Mouse (Mus musculus) adipocyte (in vitro differentiated cells): ENCODE data around the gene Cstl1.
A peak's percentile ranks its signal among the peaks of the same experiment; 100 is the strongest.
"Not testable (repeated sequence)": the region's sequence is repeated elsewhere in the genome, so short reads cannot be mapped to it uniquely, and the experiment has no call there.

ENCODE experiments used
- DNase-seq: peaks from one replicate; pipeline ENCODE4 v3.0.0-alpha.2; 2016; ENCODE audit warnings: low spot score

The Cstl1 gene

GRCm38 (mm10) chr2:148750058-148750457 lies at the start of gene Cstl1:
Gene Cstl1 (plus strand): TSS chr2:148750358.
- DNase-seq = no peak

- DNase-seq = peak; percentile 61
Measured at GRCm38 (mm10) chr2:148706409-148707201, 43.6 kb upstream of the Cstl1 start.

- no peak for DNase-seq
Measured at GRCm38 (mm10) chr2:148707202-148707530, 43.0 kb upstream of the Cstl1 start.

- no peak for DNase-seq
Measured at GRCm38 (mm10) chr2:148712326-148712725, 37.8 kb upstream of the Cstl1 start.

GRCm38 (mm10) chr2:148717072-148717471 lies 33.1 kb upstream of the Cstl1 start:
- no peak for DNase-seq

GRCm38 (mm10) chr2:148719271-148719995 lies 30.7 kb upstream of the Cstl1 start:
- no peak for DNase-seq

GRCm38 (mm10) chr2:148731614-148732326 lies 18.4 kb upstream of the Cstl1 start:
- peak; percentile 22 for DNase-seq

- DNase-seq = peak; percentile 95
Measured at GRCm38 (mm10) chr2:148732327-148733000, 17.7 kb upstream of the Cstl1 start, which contains the start of gene Napb. Gene Napb (minus strand): TSS chr2:148732467.

GRCm38 (mm10) chr2:148743001-148743400 lies 7.2 kb upstream of the Cstl1 start:
- DNase-seq = no peak

- DNase-seq = no peak
Measured at GRCm38 (mm10) chr2:148743846-148744407, 6.2 kb upstream of the Cstl1 start.

- DNase-seq = peak; percentile 95
Measured at GRCm38 (mm10) chr2:148751893-148752813, 2.0 kb downstream of the Cstl1 start.

- no peak for DNase-seq
Measured at GRCm38 (mm10) chr2:148754310-148754846, 4.2 kb downstream of the Cstl1 start.

- DNase-seq = no peak
Measured at GRCm38 (mm10) chr2:148763648-148764388, 13.7 kb downstream of the Cstl1 start.

GRCm38 (mm10) chr2:148771397-148771796 lies 21.2 kb downstream of the Cstl1 start, which contains the start of gene Cst11:
Gene Cst11 (minus strand): TSS chr2:148771497.
- DNase-seq = not testable (repeated sequence)

GRCm38 (mm10) chr2:148781709-148782108 lies 31.6 kb downstream of the Cstl1 start, which contains the start of gene 8030411F24Rik:
Gene 8030411F24Rik (plus strand): TSS chr2:148782009.
- DNase-seq = no peak

GRCm38 (mm10) chr2:148789142-148789541 lies 39.0 kb downstream of the Cstl1 start, which contains the start of gene Cst12:
Gene Cst12 (plus strand): TSS chr2:148789361.
- DNase-seq = no peak

- DNase-seq = no peak
Measured at GRCm38 (mm10) chr2:148798485-148798884, 48.3 kb downstream of the Cstl1 start, which contains the start of gene Cst8. Gene Cst8 (plus strand): TSS chr2:148798785.

GRCm38 (mm10) chr2:148801491-148801921 lies 51.3 kb downstream of the Cstl1 start:
- no peak for DNase-seq
